Mouse (Mus musculus): ENCODE results near the gene Ddo.

- no peak for TF ChIP-seq CTCF (conservative IDR thresholded peaks at IDR 0.05; ENCODE audit: low read length)
- TF ChIP-seq NANOG (IDR thresholded peaks at IDR 0.05; ENCODE audit: borderline replicate concordance, low read length), result no peak
Observed at GRCm38 (mm10) chr10:40644456-40644855, 14.6 kb downstream of the Ddo start.

Measured in E14TG2a.4 (cell line).